Mouse (Mus musculus): ENCODE results near the gene Trpm5.

Gene Trpm5

DNA sequence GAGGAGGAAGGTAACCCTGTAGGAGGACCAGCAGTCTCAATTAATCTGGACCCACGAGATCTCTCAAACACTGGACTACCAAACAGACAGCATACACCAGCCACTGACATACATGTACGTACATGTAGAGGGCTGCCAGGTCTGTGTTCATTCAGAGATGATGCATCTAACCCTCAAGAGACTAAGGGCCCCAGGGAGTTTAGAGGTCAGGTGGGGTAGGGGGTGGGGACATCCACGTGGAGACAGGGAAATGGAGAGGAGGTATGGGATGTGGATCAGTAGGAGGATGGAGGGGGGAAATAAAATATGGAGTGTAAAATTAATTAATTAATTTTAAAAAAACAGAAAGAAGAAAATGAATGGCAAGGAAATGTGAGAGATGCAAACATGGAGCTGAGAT lies 57.7 kb downstream of the Trpm5 start:
- DNase-seq, result no peak

GRCm38 (mm10) chr7:143034519-143035450 lies 59.7 kb downstream of the Trpm5 start:
- DNase-seq, result no peak

- no peak for DNase-seq
Measured at GRCm38 (mm10) chr7:143034112-143034511, 60.3 kb downstream of the Trpm5 start.

DNA sequence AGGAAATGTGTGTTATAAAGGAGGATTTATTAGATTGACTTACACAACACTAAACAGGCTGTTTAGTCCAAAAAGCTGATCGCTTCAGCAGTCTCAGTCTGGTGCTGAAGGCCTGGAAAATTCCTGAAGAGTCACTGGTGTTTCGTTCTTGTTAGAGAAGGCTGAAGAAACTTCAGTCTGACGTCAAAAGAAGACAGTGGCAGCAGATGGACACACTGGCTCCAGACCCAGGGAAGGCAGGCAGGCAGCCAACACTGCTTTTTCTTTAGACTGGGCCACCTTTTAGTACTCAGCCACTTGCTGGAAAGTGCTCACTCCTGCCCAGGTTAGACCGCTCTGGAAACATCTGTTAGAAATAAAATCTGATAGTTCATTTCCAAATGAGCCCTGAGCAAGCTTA lies 60.9 kb downstream of the Trpm5 start:
- no peak for DNase-seq

DNA sequence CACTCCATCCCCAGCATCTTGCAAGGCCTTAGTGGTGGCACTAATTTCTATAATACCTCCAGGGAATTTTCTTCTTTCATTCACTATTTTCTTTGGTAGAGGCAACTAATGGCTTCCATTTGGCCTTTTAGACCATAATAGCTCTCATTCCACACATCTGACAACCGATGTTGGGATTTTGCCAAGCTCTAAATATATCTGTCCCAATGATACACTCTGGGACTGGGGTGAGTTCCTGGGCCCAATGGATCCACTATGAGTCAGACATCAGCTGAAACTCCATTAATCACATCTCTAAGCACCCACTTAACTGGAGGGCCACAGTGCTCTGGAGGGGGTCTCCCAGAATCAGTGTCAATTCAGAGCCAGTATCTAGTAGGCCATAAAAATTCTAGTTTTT lies 62.6 kb downstream of the Trpm5 start:
- DNase-seq, result no peak

DNA sequence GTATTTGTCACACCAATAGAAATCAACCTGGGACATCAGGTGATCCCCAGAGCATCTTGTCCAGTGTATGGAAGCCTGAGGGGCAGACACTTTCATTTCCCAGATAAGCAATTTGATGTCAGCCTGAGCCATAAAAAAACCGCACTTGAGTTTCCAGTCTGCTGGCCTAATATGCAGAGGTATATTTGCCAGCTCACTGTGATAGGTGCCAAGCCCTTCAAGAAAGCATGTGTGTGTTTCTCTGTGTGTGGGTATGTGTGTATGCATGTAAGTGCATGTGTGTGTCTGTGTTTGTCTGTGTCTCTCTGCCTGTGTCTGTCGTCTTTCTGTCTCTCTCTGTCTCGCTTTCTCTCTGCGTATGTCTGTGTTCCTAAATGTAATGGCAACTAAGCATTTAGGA lies 67.2 kb downstream of the Trpm5 start:
- DNase-seq, result no peak

- no peak for DNase-seq
Measured at GRCm38 (mm10) chr7:143025496-143025895, 68.9 kb downstream of the Trpm5 start.

GRCm38 (mm10) chr7:143024293-143024692 lies 70.1 kb downstream of the Trpm5 start:
- no peak for DNase-seq

- no peak for DNase-seq
Measured at GRCm38 (mm10) chr7:143023499-143023898, 70.9 kb downstream of the Trpm5 start.

DNA sequence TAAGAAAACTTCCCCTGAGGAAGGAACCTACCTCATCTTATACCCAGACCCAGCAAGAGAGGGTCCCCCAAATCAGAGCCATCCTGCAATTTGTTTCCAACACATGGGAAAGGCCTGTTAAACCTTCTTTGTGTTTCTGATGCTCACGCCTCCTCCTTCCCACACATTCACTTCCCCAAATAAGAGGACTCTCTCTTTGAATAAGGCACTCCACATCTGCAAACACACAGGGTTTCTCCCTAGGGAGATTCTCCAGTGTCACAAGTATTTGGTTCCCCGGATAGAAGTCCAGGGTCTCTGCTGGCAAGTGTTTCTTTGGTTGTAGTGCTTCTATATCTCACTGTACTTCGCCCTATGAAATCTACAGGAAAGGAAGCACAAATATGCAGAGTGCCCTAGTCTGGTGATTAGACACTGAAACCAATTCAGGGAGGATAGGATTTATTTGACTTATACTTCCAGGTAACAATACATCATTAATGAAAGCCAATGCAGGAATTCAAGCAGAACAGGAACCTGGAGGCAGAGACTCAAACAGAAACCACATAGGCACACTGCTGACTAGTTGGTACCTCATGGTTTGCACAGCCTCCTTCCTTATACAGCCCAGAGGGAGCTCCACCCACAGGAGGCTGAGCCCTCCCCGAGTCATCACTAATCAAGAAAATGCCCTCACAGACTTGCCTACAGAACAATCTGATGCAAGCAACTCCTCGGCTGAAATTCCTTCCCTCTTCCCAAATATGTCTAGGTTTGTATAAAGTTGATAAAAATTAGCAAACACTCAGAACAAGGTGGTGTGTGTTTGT lies 72.9 kb downstream of the Trpm5 start:
- DNase-seq, result no peak

DNA sequence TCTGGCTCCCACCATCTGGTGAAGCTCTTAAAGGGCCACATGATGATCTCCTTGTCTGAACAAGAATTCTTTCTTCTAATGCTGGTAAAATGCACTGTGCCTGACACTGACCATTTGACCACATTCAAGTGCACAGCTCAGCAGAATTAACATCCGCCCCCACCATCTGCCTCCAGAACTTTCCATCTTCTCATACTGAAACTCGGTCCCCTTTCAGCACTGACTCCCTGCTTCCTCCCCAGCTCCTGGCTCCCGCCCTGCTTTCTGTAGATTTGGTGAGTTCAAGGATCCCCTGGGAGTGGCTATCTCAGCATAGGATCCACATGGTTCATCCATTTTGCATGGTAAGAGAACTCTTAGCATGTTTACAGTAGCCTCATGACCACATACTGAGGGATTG lies 73.7 kb downstream of the Trpm5 start:
- DNase-seq, result no peak

DNA sequence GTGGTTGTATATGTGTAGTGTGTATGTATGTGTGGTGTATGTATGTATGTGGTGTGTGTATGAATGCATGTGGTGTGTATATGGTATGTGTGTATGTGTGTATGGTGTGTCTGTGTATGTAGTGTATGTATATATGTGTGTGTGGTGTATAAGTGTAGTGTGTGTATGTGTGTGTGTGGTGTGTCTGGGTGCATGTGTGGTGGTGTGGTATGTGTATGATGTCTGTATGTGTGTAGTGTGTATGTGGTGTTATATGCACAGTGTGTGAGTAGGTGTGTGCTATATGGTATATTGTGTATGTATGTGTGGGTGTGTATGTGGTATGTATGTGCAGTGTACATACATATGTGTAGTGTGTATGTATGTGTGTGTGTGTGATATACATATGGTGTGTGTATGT lies 74.4 kb downstream of the Trpm5 start:
- no peak for DNase-seq

All from cerebellum, adult 11-12 months (tissue).